Mouse (Mus musculus) T-helper 17 cell (primary cell): ENCODE measurements at regions not wholly inside any gene's neighbourhood (a gene's known extent, or its start where the extent isn't known, plus 50 kb on each side); places are given as distances from the start of the nearest gene placed in this dataset.

ENCODE experiments used
- in situ Hi-C, 2 experiments: fragments of 300-600 bp; cut with MboI, MseI; formaldehyde crosslinking; loops; 1 replicate in 1 of 2; 2 replicates in 1 of 2; pipeline ENCODE4 v1.15.1; 2025; ENCODE audit warnings: high pct_unique_total_duplicates in 2 of 2

GRCm38 (mm10) chr2:39420696-39421095, 194.4 kb upstream of the Ppp6c start:
- in situ Hi-C loops: no loop called here

GRCm38 (mm10) chr2:39400336-39400735, 174.1 kb upstream of the Ppp6c start:
- in situ Hi-C loops: no loop called here

GRCm38 (mm10) chr2:39399523-39399922, 173.3 kb upstream of the Ppp6c start:
- in situ Hi-C loops: no loop called here

GRCm38 (mm10) chr2:39394643-39395042, 168.4 kb upstream of the Ppp6c start:
- in situ Hi-C loops: no loop called here

GRCm38 (mm10) chr2:39377264-39377663, 151.0 kb upstream of the Ppp6c start:
- in situ Hi-C loops: no loop called here

- in situ Hi-C loops: loop anchor here (5.0 to 25.0 kb wide), 3 partner anchors 91 to 286 kb away; no protein-coding TSS in a partner anchor
These were observed 147.0 kb upstream of the Ppp6c start for GRCm38 (mm10) chr2:39373068-39373779.

- in situ Hi-C loops: no loop called here
These were observed 118.0 kb upstream of the Ppp6c start for GRCm38 (mm10) chr2:39344207-39344606.

GRCm38 (mm10) chr2:39340406-39340805, 114.2 kb upstream of the Ppp6c start:
- in situ Hi-C loops: no loop called here

- in situ Hi-C loops: no loop called here
These were observed 112.8 kb upstream of the Ppp6c start for GRCm38 (mm10) chr2:39338832-39339649.

GRCm38 (mm10) chr2:39337524-39337923, 111.3 kb upstream of the Ppp6c start:
- in situ Hi-C loops: no loop called here

GRCm38 (mm10) chr2:39325715-39326493, 99.7 kb upstream of the Ppp6c start:
- in situ Hi-C loops: loop anchor here in 1 of 2 experiments (10.0 kb wide), 1 partner anchor 951 kb away; no protein-coding TSS in a partner anchor

GRCm38 (mm10) chr2:39325122-39325521, 98.9 kb upstream of the Ppp6c start:
- in situ Hi-C loops: loop anchor here in 1 of 2 experiments (10.0 kb wide), 1 partner anchor 950 kb away; no protein-coding TSS in a partner anchor

- in situ Hi-C loops: no loop called here
These were observed 73.6 kb upstream of the Ppp6c start for GRCm38 (mm10) chr2:39299798-39300382.

- in situ Hi-C loops: no loop called here
These were observed 73.0 kb upstream of the Ppp6c start for GRCm38 (mm10) chr2:39299290-39299689.

GRCm38 (mm10) chr2:39295435-39295834, 69.2 kb upstream of the Ppp6c start:
- in situ Hi-C loops: no loop called here

GRCm38 (mm10) chr2:39278218-39278617, 52.0 kb upstream of the Ppp6c start:
- in situ Hi-C loops: loop anchor here in 1 of 2 experiments (10.0 kb wide), 1 partner anchor 647 kb away; no protein-coding TSS in a partner anchor
